Mouse (Mus musculus) limb, embryonic 14.5 days (tissue): ENCODE data around the gene Cdc14a. TPM values are rescaled to one million over a fixed set of nuclear protein-coding genes. Genes with fewer than 3 reads are reported as not detected.
A peak's percentile ranks its signal among the peaks of the same experiment; 100 is the strongest.

Experiments used
- ATAC-seq: fragments of 200-750 bp; cut with Nextera tagmentation; 2 replicates; pipeline ENCODE4 v1.8.0; 2017; ENCODE audit warnings: low read depth, moderate number of reproducible peaks, moderate TSS enrichment; ENCODE audit not compliant: low FRiP score
- DNase-seq: peaks from one replicate; pipeline ENCODE4 v3.0.0-alpha.2; 2015; ENCODE audit warnings: low spot score
- H3K27ac ChIP-seq: fragments of 300-500 bp; sonication (generic); replicated peaks from 2 replicates; pipeline ENCODE4 v1.5.1; 2014; ENCODE audit warnings: low read depth, mild to moderate bottlenecking, low read length, moderate library complexity, mixed read lengths
- H3K27me3 ChIP-seq: fragments of 300-500 bp; sonication (generic); 2 replicates; pipeline ENCODE4 v1.6.1; 2014; ENCODE audit warnings: low read length, mixed read lengths; ENCODE audit not compliant: control insufficient read depth, insufficient read depth
- H3K36me3 ChIP-seq: fragments of 300-500 bp; sonication (generic); 2 replicates; pipeline ENCODE4 v1.6.1; 2014; ENCODE audit warnings: mild to moderate bottlenecking, low read length, moderate library complexity, mixed read lengths; ENCODE audit not compliant: control insufficient read depth, insufficient read depth
- H3K4me1 ChIP-seq: fragments of 300-500 bp; sonication (generic); 2 replicates; pipeline ENCODE4 v1.6.1; 2014; ENCODE audit warnings: antibody characterized with exemption, low read length, mixed read lengths; ENCODE audit not compliant: control insufficient read depth, insufficient read depth
- H3K4me2 ChIP-seq: fragments of 300-500 bp; sonication (generic); replicated peaks from 2 replicates; pipeline ENCODE4 v1.6.1; 2014; ENCODE audit warnings: low read depth, mild to moderate bottlenecking, low read length, moderate library complexity; ENCODE audit not compliant: severe bottlenecking
- H3K4me3 ChIP-seq: fragments of 300-500 bp; sonication (generic); replicated peaks from 2 replicates; pipeline ENCODE4 v1.5.1; 2014; ENCODE audit warnings: low read length
- H3K9ac ChIP-seq: fragments of 300-500 bp; sonication (generic); 2 replicates; pipeline ENCODE4 v1.6.1; 2014; ENCODE audit warnings: mild to moderate bottlenecking, low read depth, low read length, moderate library complexity; ENCODE audit not compliant: severe bottlenecking
- H3K9me3 ChIP-seq: fragments of 300-500 bp; sonication (generic); 2 replicates; pipeline ENCODE4 v1.6.1; 2016; ENCODE audit warnings: low read length; ENCODE audit not compliant: control insufficient read depth
- POLR2A ChIP-seq: fragments of 200-500 bp; IDR thresholded peaks from 2 replicates; pipeline ENCODE4 v1.8.0; 2012; ENCODE audit warnings: inconsistent platforms, mild to moderate bottlenecking, moderate library complexity, borderline replicate concordance; ENCODE audit not compliant: insufficient read depth, insufficient read length; ENCODE audit errors: extremely low read depth
- WGBS: fragments of 180-500 bp; shearing (Covaris S2); extraction: QIAGEN DNeasy Blood & Tissue Kit; methylation state at CpG from one replicate; pipeline ENCODE4 v1.1.7; 2014; 5-methylcytosine and 5-hydroxymethylcytosine counted together
- polyA plus RNA-seq, 2 experiments: library from polyadenylated mRNA; depleted of rRNA in 1 of 2; stranded (reverse) in 1 of 2; unstranded in 1 of 2; fragments of >200 nt; fragmentation: Nextera tagmentation in 1 of 2; extraction: Ambion mirVana in 1 of 2; gene quantifications; 2 replicates each; pipeline versions ENCODE4 v1.2.1 to v1.2.3; 2012 to 2014

Cdc14a gene
- polyA plus RNA-seq, 2 experiments: 8.4 TPM

- WGBS: 81% methylated on average over 18 of the region's 18 CpGs
- Histone ChIP-seq H3K9me3 (no peaks in the 10 kb centered on the region), H3K9ac (no peak overlapping the region), H3K4me1 (no peaks in the 10 kb centered on the region), H3K4me2 (no peak overlapping the region), H3K4me3 (no peak overlapping the region), H3K36me3 (peaks cover 6% of the 10 kb centered on the region; the same call in 1 of the 2 replicates), H3K27ac (no peak overlapping the region), H3K27me3 (no peaks in the 10 kb centered on the region)
- no peak for TF ChIP-seq POLR2A
- ATAC-seq (no peak), DNase-seq (no peak)
These were observed 118.8 kb downstream of the Cdc14a start for GRCm38 (mm10) chr3:116304800-116305753.

DNA sequence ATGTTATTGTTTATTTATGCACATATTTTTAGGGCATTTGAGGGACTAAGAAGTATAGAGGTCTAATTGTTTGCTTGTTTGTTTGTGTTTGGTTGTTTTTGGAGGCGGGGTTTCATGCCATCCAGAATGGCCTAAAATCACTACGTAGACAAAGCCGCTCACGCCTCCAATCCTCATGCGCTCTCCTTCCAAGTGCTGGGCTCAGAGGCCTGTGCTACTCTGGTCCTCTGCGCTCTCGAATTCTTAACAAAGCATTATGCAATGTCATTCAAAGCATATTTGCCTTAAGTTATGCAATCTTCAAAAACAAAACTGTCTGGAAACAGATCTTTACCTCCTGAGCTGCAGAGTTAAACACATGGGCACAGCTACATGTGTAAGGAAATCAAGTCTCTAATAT is 121.3 kb downstream of the Cdc14a start:
- Histone ChIP-seq H3K9me3 (no peaks in the 10 kb centered on the region), H3K9ac (no peak overlapping the region), H3K4me1 (no peaks in the 10 kb centered on the region), H3K27me3 (no peaks in the 10 kb centered on the region), H3K27ac (no peak overlapping the region), H3K4me2 (no peak overlapping the region), H3K4me3 (no peak overlapping the region), H3K36me3 (peaks cover 6% of the 10 kb centered on the region; the same call in 1 of the 2 replicates)
- TF ChIP-seq POLR2A: no peak
- DNase-seq (no peak), ATAC-seq (no peak)
- WGBS: 96% methylated on average over 7 of the region's 7 CpGs

- DNase-seq: no peak
- TF ChIP-seq POLR2A: no peak
- Histone ChIP-seq H3K4me3 (no peak overlapping the region), H3K27me3 (no peaks in the 10 kb centered on the region), H3K9me3 (no peaks in the 10 kb centered on the region), H3K4me2 (no peak overlapping the region), H3K36me3 (peaks cover 6% of the 10 kb centered on the region), H3K27ac (no peak overlapping the region), H3K9ac (no peak overlapping the region), H3K4me1 (no peaks in the 10 kb centered on the region)
- ATAC-seq: no peak
- 59% methylated on average over 6 of the region's 6 CpGs for WGBS
These were observed 122.1 kb downstream of the Cdc14a start for GRCm38 (mm10) chr3:116301754-116302153.

- H3K27ac ChIP-seq: no peak overlapping the region
- H3K4me3 ChIP-seq: no peak overlapping the region
- no peaks in the 10 kb centered on the region for H3K9me3 ChIP-seq
- WGBS: 74% methylated on average over 10 of the region's 10 CpGs
- H3K36me3 ChIP-seq: peaks cover 19% of the 10 kb centered on the region
- H3K4me2 ChIP-seq: no peak overlapping the region
- no peak overlapping the region for H3K9ac ChIP-seq
- no peak for TF ChIP-seq POLR2A
- DNase-seq (peak; percentile 9), ATAC-seq (no peak)
- no peaks in the 10 kb centered on the region for H3K27me3 ChIP-seq
- no peaks in the 10 kb centered on the region for H3K4me1 ChIP-seq
These were observed 125.1 kb downstream of the Cdc14a start for GRCm38 (mm10) chr3:116298727-116299126.

GRCm38 (mm10) chr3:116298003-116298402 is 125.8 kb downstream of the Cdc14a start:
- Histone ChIP-seq H3K27ac (no peak overlapping the region), H3K9ac (no peak overlapping the region), H3K4me3 (no peak overlapping the region), H3K9me3 (no peaks in the 10 kb centered on the region), H3K27me3 (no peaks in the 10 kb centered on the region), H3K4me1 (no peaks in the 10 kb centered on the region), H3K4me2 (no peak overlapping the region), H3K36me3 (peaks cover 26% of the 10 kb centered on the region)
- DNase-seq: no peak
- no peak for ATAC-seq
- WGBS: 92% methylated on average over 8 of the region's 8 CpGs
- no peak for TF ChIP-seq POLR2A
